Mouse (Mus musculus) hindbrain, embryonic 12.5 days (tissue): ENCODE measurements around the gene Mrpl42. TPM values are rescaled to one million over a fixed set of nuclear protein-coding genes. Genes with fewer than 3 reads are reported as not detected.

ENCODE experiments used
- ATAC-seq: fragments of 200-750 bp; cut with Nextera tagmentation; 2 replicates; pipeline ENCODE4 v1.8.0; 2017; ENCODE audit warnings: moderate TSS enrichment; ENCODE audit not compliant: low FRiP score
- H3K27ac ChIP-seq: fragments of 300-500 bp; sonication (generic); 2 replicates; pipeline ENCODE4 v1.5.1; 2016; ENCODE audit warnings: mild to moderate bottlenecking
- H3K27me3 ChIP-seq: fragments of 300-500 bp; sonication (generic); 2 replicates; pipeline ENCODE4 v1.6.1; 2016; ENCODE audit warnings: mild to moderate bottlenecking
- H3K36me3 ChIP-seq: fragments of 300-500 bp; sonication (generic); 2 replicates; pipeline ENCODE4 v1.6.1; 2016; ENCODE audit warnings: mild to moderate bottlenecking
- H3K4me1 ChIP-seq: fragments of 300-500 bp; sonication (generic); 2 replicates; pipeline ENCODE4 v1.6.1; 2016
- H3K4me2 ChIP-seq: fragments of 300-500 bp; sonication (generic); replicated peaks from 2 replicates; pipeline ENCODE4 v1.6.1; 2016; ENCODE audit warnings: mild to moderate bottlenecking
- H3K4me3 ChIP-seq: fragments of 300-500 bp; sonication (generic); 2 replicates; pipeline ENCODE4 v1.5.1; 2016; ENCODE audit warnings: mild to moderate bottlenecking
- H3K9ac ChIP-seq: fragments of 300-500 bp; sonication (generic); 2 replicates; pipeline ENCODE4 v1.6.1; 2016; ENCODE audit warnings: mild to moderate bottlenecking, moderate library complexity
- H3K9me3 ChIP-seq: fragments of 300-500 bp; sonication (generic); replicated peaks from 2 replicates; pipeline ENCODE4 v1.6.1; 2016; ENCODE audit warnings: mild to moderate bottlenecking
- WGBS: fragments of 180-500 bp; shearing (Covaris S2); methylation state at CpG from one replicate; pipeline ENCODE4 v1.1.7; 2016; 5-methylcytosine and 5-hydroxymethylcytosine counted together
- polyA plus RNA-seq: library from polyadenylated mRNA; unstranded; fragments of >200 nt; fragmentation: Nextera tagmentation; extraction: Ambion mirVana; gene quantifications from 2 replicates; pipeline ENCODE4 v1.2.1, GENCODE M21; 2016

Mrpl42 gene
- polyA plus RNA-seq, 1 experiment from 2014 or later: 265 TPM

DNA sequence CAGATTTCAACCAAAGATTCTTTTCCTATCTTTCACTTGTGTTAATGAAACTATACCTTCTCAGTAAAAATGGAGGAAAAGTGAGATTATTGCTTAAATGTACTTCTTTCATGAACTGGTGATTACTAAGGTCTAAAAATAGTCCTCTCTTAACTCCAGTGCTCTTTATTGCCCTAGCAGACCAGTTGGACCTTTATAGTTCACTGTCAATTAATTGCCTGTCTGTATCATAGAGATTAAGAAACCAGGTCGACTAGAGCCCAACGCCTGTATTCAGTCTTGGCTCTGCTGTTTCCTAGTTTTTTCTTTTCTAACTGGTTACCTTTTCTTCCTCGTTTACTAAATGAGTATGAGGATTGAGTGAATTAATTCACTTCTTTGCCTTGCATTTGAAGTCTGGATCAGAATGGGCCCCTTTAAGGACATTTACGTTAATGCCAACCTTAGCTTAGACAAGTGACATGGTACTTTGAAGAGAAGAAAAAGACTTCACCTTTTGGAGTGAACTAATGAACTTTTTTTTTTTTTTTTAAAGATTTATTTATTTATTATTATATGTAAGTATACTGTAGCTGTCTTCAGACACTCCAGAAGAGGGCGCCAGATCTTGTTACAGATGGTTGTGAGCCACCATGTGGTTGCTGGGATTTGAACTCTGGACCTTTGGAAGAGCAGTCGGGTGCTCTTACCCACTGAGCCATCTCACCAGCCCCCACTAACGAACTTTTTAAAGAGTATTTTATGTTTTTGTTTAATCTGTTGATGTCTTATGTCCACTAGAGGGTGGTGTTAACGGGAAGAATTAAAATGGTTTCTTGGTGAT is 33.9 kb upstream of the Mrpl42 start:
- H3K9ac ChIP-seq: no peak overlapping the region
- H3K4me2 ChIP-seq: no peak overlapping the region
- H3K27me3 ChIP-seq: no peaks in the 10 kb centered on the region
- no peaks in the 10 kb centered on the region for H3K36me3 ChIP-seq
- 90% methylated on average over 8 of the region's 8 CpGs for WGBS
- H3K27ac ChIP-seq: no peak overlapping the region
- ATAC-seq: no peak
- H3K4me1 ChIP-seq: peaks cover 9% of the 10 kb centered on the region
- no peak overlapping the region for H3K4me3 ChIP-seq
- no peaks in the 10 kb centered on the region for H3K9me3 ChIP-seq

DNA sequence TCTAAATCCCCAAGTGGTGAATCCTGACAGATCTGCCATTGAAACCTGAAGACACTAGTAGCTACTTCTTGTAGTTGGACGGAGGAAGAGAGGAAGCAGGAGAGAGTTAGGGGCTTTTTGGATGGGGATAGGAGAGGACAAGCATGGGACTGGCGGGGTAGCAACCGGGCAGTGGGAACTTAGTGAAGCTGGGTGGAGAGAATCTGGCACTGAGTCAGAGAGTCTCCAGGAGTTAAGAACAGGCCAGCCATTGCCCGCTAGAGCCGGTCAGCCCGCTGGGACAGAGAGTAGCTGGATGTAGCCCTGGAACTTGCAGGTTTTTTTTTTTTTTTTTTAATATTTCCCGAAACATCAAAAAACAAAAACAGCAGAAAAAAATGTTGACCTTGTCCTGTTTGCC is 31.6 kb upstream of the Mrpl42 start:
- H3K4me3 ChIP-seq: no peak overlapping the region
- H3K4me2 ChIP-seq: no peak overlapping the region
- WGBS: 98% methylated on average over 7 of the region's 7 CpGs
- no peak overlapping the region for H3K9ac ChIP-seq
- peaks cover 12% of the 10 kb centered on the region for H3K4me1 ChIP-seq
- no peaks in the 10 kb centered on the region for H3K9me3 ChIP-seq
- no peaks in the 10 kb centered on the region for H3K27me3 ChIP-seq
- H3K36me3 ChIP-seq: no peaks in the 10 kb centered on the region
- ATAC-seq: no peak
- H3K27ac ChIP-seq: no peak overlapping the region

DNA sequence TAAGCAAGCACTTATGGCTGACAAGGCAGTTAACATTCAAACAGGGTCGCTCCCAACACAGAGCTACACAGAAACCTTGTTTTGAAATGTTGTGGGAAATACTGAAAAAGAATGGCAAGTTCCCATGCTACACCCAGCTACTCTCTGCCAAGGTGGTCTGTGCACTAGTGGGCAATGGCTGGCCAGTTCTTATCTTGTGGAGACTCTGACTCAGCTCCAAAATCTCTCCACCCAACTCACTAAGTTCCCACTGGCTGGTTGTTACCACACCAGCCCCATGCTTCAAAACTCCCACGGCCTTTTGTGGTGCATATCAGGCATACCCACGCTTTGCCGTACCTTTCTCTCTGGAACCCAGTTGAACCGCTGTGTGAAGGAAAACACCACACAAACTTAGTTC is 31.2 kb upstream of the Mrpl42 start:
- WGBS: 95% methylated on average over 5 of the region's 5 CpGs
- ATAC-seq: no peak
- H3K9ac ChIP-seq: no peak overlapping the region

DNA sequence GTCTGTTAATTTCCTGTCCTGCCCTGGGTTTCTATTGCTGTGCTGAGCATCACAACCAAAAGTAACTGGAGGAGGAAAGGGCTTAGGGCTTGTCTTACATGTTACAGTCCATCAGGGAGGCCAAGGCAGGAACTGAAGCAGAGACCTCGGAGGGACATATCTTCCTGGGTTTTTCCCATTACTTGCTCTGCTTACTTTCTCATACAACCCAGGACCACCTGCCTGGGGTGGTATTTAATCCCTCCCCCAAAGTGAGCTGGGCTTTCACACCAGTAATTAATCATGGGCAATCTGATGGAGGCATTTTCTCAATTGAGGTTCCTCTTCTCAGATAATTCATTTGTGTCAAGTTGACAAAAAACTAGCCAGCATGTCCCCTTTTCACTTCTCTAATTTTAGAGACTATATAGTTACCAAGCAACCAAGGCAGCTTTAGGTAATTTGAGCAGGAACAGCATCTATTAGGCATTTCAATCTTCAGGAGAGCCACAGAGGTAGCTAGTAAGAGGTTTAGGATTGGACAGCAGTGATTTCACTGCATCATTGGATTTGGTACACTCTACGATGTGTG is 28.9 kb upstream of the Mrpl42 start:
- no peak overlapping the region for H3K9ac ChIP-seq
- no peak overlapping the region for H3K4me3 ChIP-seq
- no peaks in the 10 kb centered on the region for H3K9me3 ChIP-seq
- ATAC-seq: no peak
- 64% methylated on average over 2 of the region's 2 CpGs for WGBS
- no peak overlapping the region for H3K4me2 ChIP-seq
- H3K27ac ChIP-seq: no peak overlapping the region
- H3K36me3 ChIP-seq: no peaks in the 10 kb centered on the region
- no peaks in the 10 kb centered on the region for H3K27me3 ChIP-seq
- H3K4me1 ChIP-seq: peaks cover 12% of the 10 kb centered on the region

More for the DNA sequence above, 31.2 kb upstream of the Mrpl42 start:
- Histone ChIP-seq H3K4me2 (no peak overlapping the region), H3K36me3 (no peaks in the 10 kb centered on the region), H3K4me1 (peaks cover 12% of the 10 kb centered on the region), H3K27me3 (no peaks in the 10 kb centered on the region), H3K27ac (no peak overlapping the region), H3K9me3 (no peaks in the 10 kb centered on the region), H3K4me3 (no peak overlapping the region)

DNA sequence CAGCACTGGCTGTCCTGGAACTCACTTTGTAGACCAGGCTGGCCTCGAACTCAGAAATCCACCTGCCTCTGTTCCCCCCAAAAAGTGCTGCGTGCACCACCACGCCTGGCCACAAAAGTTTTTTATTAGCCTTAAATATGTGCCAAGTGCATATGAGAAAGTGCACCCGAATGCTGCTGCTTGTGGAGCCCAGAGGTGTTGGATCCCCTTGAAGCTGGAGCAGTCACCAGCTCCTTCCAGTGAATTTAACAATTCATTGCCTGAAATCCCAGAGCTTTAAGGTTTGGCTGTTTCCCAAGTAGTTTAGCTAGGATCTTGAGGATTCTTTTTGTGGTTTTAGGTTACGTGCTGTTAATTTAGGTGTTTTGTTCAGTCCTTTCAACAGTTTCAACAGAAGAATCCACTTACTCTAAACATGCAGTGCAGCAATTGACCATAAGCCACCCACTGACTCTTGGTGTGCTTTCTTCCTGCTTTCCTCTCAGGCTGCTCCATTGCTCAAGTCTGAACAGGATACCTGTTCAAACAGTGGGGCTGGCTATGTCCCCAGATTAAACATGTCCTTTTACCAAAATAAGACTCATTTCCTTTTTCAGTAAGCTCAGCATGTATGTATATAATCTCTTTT is 24.9 kb upstream of the Mrpl42 start:
- Histone ChIP-seq H3K36me3 (no peaks in the 10 kb centered on the region; the same call in 1 of the 2 replicates), H3K9ac (no peak overlapping the region), H3K27me3 (no peaks in the 10 kb centered on the region), H3K4me1 (peaks cover 10% of the 10 kb centered on the region), H3K4me2 (no peak overlapping the region), H3K4me3 (no peak overlapping the region), H3K9me3 (no peaks in the 10 kb centered on the region), H3K27ac (no peak overlapping the region)
- ATAC-seq: no peak
- WGBS: 79% methylated on average over 5 of the region's 5 CpGs

DNA sequence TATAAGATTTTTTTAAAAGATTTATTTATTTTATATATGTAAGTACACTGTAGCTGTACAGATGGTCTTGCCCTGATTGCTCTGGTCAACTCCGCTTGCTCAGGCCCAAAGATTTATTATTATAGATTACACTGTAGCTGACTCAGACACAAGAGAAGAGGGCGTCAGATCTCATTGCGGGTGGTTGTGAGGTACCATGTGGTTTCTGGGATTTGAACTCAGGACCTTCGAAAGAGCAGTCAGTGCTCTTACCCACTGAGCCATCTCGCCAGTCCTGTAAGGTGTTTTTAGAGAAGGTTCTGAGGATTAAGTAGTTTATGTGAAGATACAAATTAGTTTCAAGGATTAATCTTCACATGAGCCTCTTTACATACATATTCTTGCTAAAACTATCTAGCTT is 24.1 kb upstream of the Mrpl42 start:
- Histone ChIP-seq H3K27me3 (no peaks in the 10 kb centered on the region), H3K36me3 (no peaks in the 10 kb centered on the region; the same call in 1 of the 2 replicates), H3K4me2 (no peak overlapping the region), H3K27ac (no peak overlapping the region), H3K9me3 (no peaks in the 10 kb centered on the region), H3K9ac (no peak overlapping the region), H3K4me3 (no peak overlapping the region), H3K4me1 (peaks cover 6% of the 10 kb centered on the region)
- 95% methylated on average over 5 of the region's 5 CpGs for WGBS
- no peak for ATAC-seq

DNA sequence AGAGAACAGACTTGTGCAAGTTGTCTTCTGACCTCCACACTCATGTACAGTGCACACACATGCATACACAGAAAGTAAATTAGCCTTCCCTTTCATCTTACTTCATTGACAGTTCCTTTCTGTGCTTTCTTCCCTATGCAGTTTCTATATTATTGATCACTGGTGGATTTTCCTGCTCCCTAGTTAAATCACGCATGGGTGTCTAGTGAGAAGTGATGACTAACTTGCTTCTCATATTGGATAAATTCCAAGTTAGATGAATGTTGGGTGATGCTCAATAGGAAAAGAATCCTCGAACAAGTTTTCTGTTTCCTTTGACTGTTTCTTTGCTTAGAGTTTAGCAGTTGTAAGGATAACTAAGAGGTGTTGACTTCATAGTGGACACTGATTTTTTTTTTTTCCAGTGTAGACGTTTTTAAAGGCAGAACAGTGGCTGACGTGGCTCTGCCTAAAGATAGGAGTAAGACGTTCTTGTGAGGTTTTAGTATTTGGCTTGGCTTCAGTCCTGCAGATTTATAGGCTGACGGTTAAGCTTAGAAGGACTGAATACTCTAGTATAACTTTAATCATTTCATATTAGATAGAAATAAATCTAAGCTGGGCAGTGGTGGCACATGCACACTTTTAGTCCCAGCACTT is 23.4 kb upstream of the Mrpl42 start:
- H3K4me1 ChIP-seq: no peaks in the 10 kb centered on the region
- H3K9ac ChIP-seq: no peak overlapping the region
- no peak overlapping the region for H3K27ac ChIP-seq
- 87% methylated on average over 6 of the region's 6 CpGs for WGBS
- no peaks in the 10 kb centered on the region; the same call in 1 of the 2 replicates for H3K36me3 ChIP-seq
- ATAC-seq: no peak
- no peaks in the 10 kb centered on the region for H3K27me3 ChIP-seq
- H3K4me3 ChIP-seq: no peak overlapping the region
- no peak overlapping the region for H3K4me2 ChIP-seq
- H3K9me3 ChIP-seq: no peaks in the 10 kb centered on the region

DNA sequence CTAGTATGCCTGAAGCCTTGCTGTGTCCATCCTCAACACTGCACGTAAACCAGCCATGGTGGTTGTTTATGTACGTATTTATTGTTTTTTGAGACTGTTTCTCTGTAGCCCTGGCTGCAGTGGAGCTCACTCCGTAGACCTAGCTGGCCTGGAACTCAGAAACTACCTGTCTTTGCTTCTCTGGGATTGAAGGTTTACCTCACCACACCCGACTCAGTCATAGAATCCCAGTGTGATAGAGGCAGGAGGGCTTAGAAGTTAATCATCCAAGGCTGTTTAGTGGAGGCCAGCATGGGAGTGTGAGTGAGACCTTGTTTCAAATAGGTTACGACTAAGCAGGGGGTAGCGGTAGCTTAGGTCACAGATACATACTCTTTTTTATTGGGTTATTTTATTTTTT is 15.9 kb upstream of the Mrpl42 start:
- no peaks in the 10 kb centered on the region; the same call in 1 of the 2 replicates for H3K36me3 ChIP-seq
- H3K27ac ChIP-seq: no peak overlapping the region
- H3K4me1 ChIP-seq: peaks cover 15% of the 10 kb centered on the region
- H3K4me3 ChIP-seq: no peak overlapping the region
- 98% methylated on average over 6 of the region's 6 CpGs for WGBS
- H3K9ac ChIP-seq: no peak overlapping the region
- no peaks in the 10 kb centered on the region for H3K9me3 ChIP-seq
- ATAC-seq: no peak
- no peak overlapping the region for H3K4me2 ChIP-seq
- H3K27me3 ChIP-seq: no peaks in the 10 kb centered on the region

DNA sequence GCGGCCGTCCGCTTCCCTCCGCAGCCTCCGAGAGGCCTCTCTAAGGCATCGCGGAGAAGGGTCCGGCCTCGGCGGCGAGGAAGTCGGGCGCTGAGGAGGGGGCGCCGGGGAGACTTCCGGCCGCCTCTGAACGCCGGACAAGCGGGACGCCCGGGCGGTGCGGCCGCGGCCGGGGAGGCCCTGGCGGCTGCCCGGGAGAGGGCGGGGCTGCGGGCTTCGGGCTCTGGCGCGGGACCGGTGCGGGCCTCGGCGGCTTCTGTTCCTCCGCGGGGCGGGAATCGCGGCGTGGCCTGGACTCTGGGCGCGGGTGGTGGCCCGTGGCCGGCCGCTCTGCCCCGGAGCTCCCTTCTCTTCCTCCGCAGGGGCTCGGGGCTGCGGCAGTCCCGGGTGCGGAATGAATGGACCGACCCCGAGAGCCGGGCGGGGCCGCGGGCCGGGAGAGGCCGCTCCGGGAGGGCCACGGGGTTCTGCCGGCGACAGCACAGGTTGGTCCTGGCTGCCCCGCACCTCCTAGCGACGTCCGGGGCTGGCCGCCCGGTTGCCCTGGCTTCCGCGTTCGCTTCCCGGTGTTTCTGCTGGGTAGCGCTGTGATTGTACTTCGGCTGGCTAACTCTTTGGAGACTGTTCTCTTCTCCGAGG is 13.7 kb upstream of the Mrpl42 start:
- peak; percentile 72 for ATAC-seq
- H3K4me1 ChIP-seq: peaks cover 15% of the 10 kb centered on the region

DNA sequence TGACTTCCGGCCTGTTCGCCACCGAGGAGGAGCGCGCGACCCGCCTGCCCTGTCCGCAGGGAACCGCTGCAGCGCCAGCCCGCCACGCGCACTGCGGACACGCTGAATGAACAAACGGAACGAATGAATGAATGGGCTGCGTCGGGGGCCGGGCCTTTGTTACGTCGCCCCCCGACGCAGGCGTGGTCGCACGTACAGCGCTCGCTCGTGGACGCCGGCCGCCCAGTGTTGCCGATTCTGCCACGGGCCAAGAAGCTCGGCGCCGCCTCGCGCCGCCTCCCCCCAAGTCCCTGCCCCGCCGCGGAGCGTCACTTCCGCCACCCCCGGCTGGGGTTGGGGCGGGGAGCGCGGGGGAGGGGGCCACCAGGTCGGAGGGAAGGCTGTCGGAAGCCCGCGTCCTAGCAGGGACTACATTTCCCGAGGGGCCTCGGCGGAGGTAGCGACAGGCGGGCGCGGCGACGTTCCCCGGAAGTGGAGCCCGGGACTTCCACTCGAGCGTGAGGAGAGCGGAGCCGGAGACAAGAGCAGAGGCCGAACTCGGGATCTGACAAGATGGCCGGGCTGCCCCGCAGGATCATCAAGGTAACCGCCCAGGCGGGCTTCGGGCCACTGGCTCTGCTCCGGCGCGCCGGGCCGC is 13.0 kb upstream of the Mrpl42 start, which contains the start of gene Ube2n:
Ube2n (plus strand) TSS at position 490 of the 637 bp plus-strand sequence.
- Histone ChIP-seq H3K27me3 (no peaks in the 10 kb centered on the region), H3K9me3 (no peaks in the 10 kb centered on the region), H3K9ac (peak within 1 kb of the TSS; percentile 96), H3K4me2 (peak within 1 kb of the TSS; percentile 65), H3K4me3 (peak within 1 kb of the TSS; percentile 96), H3K27ac (peak within 1 kb of the TSS; percentile 97), H3K4me1 (peaks cover 15% of the 10 kb centered on the region), H3K36me3 (no peaks in the 10 kb centered on the region)
- under 1% methylated on average over 80 of the region's 81 CpGs for WGBS
- peak; percentile 97 for ATAC-seq

More for the DNA sequence above, 13.7 kb upstream of the Mrpl42 start:
- H3K36me3 ChIP-seq: no peaks in the 10 kb centered on the region
- no peaks in the 10 kb centered on the region for H3K9me3 ChIP-seq
- H3K4me2 ChIP-seq: peak overlapping the region; percentile 65
- H3K9ac ChIP-seq: peak overlapping the region; percentile 96
- peak overlapping the region; percentile 96 for H3K4me3 ChIP-seq
- H3K27ac ChIP-seq: peak overlapping the region; percentile 97
- no peaks in the 10 kb centered on the region for H3K27me3 ChIP-seq
- WGBS: under 1% methylated on average over 64 of the region's 80 CpGs

DNA sequence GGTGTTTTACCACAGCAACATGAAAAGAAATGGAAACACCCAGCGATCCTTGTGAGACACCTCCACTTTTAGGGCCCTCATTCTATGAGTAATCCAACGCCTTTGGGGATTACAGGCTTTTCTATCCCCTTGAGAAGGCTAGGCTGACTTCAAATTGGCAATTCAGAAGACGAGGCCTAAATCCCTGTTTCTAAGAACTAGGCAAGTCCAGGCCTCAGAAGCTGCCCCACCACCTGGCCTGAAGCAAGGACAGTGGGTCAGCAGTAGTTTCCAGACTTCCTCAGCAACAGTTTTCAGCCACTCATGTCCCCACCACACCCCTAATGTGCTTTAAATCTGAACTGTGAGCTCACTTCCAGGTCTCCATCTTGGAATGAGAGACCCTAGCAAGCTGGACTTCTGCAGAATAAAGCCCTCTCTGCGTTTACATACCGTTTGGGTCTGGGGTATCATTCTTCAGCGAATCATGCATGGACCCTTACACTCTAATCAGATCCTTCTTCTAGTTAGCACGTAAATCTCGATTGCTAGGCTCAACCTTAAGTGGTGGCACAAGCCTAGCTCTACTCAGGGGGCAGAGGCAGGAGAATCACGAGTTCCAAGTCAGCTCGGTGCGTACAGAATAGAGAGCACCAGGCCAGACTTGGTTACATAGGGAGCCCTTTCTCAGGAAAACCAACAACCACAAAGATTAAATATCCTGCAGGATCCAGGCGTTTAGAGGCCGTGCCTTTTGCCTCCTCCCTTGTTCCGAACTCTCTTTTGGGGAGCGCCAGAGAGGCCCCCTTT is 12.2 kb upstream of the Mrpl42 start:
- Histone ChIP-seq H3K4me3 (peak overlapping the region; percentile 96), H3K4me2 (peak overlapping the region; percentile 55), H3K27ac (peak overlapping the region; percentile 97), H3K9ac (peak overlapping the region; percentile 96), H3K27me3 (no peaks in the 10 kb centered on the region), H3K36me3 (no peaks in the 10 kb centered on the region), H3K4me1 (peaks cover 15% of the 10 kb centered on the region), H3K9me3 (no peaks in the 10 kb centered on the region)
- ATAC-seq: peak; percentile 21
- 36% methylated on average over 15 of the region's 15 CpGs for WGBS
